Mouse (Mus musculus) liver (tissue): ENCODE measurements around the gene Il33.

Experiments used
- DNase-seq: peaks from one replicate; pipeline ENCODE4 v3.0.0-alpha.2; 2020; ENCODE audit warnings: mixed read lengths

Il33 gene

DNA sequence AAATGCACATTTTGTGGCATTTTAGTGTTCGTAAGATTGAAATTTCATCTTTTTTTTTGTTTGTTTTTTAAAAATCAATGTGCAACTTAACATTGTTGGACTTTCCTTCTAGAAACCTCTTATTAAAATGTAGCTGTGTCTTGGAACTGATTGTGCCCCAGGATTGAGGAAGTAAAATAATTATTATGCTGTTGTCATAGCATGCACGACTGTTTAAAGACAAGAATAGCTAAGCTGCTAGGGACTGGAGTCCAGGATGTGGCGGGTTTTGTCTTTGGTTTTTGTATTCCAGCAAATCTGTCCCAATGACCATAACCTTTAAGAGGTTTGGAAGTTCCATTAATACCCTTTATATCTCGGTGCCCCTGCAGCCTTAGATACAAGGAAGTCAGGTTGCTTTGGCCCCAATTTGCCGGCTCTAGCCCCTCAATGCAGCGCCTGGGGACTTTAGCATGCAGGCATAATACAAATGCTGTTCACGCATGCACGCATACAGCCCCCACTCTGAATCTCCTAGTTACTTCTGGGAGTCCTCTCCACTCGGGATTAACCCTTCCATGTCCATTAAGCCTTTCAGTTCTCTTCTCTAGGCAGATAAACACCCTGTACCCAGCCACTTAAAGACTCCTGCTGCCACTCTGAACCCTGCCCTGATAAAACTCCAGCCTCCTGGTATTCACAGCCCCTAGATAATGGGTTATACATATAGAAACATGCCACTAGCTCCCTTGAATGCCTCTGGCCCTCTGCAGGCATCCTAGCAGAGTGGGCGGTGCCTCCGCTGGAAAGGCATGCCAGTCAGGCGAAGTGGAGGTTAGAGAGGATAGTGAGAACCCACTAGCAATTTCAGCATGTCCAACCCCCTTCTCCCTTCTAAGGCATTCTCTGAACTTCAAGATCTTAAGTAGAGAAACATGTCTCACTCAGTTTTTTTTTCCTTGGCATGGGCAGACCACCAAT, 75.8 kb downstream of the Il33 start:
- no peak for DNase-seq

- no peak for DNase-seq
Observed at GRCm38 (mm10) chr19:30001550-30001949, 76.6 kb downstream of the Il33 start.

GRCm38 (mm10) chr19:30003621-30004020, 78.7 kb downstream of the Il33 start, which contains the start of gene Trpd52l3:
Trpd52l3 (plus strand) TSS chr19:30003790.
- no peak for DNase-seq

GRCm38 (mm10) chr19:30006371-30006770, 81.5 kb downstream of the Il33 start:
- no peak for DNase-seq
